Mouse (Mus musculus): ENCODE measurements around the gene Zfp414.
"Not testable (repeated sequence)": the region's sequence is repeated elsewhere in the genome, so short reads cannot be mapped to it uniquely, and the experiment has no call there.

The Zfp414 gene

GRCm38 (mm10) chr17:33628621-33629486, at the start of gene Zfp414:
Zfp414 (plus strand) TSS chr17:33629090.
- peak; percentile 88 to 93 for DNase-seq

DNA sequence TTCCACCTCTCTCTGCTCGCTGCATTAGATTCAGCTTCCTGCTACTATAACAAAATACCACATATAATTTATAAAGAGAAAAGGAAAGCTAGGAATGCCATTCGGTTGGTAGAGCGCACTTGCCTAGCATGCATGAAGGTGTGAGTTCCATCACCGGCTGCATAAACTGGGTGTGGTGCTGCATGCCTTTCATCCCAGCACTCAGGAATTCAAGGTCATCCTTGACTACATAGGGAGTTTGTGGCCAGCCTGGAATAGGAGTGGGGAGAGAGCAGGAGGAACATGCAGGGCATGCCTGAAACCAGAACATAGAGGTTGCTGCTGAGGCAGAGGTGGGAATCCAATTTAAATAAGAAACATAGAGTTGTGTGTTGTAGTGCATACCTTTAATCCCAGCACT, 44.8 kb upstream of the Zfp414 start:
- no peak for DNase-seq

GRCm38 (mm10) chr17:33586011-33586410, 42.9 kb upstream of the Zfp414 start:
- no peak for DNase-seq

DNA sequence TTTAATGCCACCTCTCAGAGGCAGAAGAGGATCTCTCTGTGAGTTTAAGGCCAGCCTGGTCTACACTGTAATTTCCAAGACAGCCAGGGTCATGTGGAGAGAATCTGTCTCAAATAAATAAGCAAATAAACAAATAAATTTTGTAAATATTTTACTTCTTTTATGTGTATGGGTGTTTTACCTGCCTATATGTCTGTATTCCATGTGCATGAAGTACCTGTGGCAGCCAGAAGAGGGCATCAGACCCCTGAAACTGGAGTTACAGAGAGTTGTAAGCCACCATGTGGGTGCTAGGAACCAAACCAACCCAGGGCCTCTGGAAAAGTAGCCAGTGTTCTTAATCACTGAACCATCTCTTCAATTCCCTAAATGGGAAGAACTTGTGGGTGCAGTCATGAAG, 31.6 kb upstream of the Zfp414 start:
- no peak for DNase-seq

GRCm38 (mm10) chr17:33598506-33598905, 30.4 kb upstream of the Zfp414 start:
- DNase-seq, result no peak

DNA sequence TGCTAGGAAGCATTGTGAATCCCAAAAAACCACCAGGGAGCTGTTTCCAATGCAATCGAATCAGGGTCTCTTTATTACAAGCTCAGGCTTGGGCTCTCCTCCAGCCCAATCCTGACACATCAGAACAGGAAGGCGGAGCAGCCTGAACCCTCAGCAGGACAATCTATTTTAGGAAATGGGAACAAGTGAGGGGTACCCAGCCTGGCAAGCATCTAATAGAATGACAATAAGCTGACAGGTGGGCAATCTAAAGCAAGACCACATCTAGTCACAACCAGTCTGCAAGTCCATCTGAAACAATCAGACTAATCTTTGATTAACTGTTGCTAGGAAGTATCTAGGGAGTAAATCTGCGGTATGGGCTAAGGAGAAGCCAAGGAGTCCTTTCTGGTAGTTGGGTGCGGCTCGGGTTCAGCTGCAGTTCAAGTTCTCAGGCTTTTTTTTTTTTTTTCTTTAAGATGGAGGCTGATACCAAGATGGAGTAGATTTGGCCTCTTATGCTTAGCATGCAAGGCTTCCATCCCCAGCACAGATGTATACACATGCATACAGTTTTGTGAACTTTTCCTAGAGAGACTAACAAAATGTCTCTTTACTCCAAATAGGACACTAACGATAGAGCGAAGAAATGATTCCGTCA, 28.9 kb upstream of the Zfp414 start:
- no peak for DNase-seq

- no peak for DNase-seq
These were observed 28.1 kb upstream of the Zfp414 start for GRCm38 (mm10) chr17:33600831-33601230.

GRCm38 (mm10) chr17:33601947-33602346, 26.9 kb upstream of the Zfp414 start:
- no peak for DNase-seq

DNA sequence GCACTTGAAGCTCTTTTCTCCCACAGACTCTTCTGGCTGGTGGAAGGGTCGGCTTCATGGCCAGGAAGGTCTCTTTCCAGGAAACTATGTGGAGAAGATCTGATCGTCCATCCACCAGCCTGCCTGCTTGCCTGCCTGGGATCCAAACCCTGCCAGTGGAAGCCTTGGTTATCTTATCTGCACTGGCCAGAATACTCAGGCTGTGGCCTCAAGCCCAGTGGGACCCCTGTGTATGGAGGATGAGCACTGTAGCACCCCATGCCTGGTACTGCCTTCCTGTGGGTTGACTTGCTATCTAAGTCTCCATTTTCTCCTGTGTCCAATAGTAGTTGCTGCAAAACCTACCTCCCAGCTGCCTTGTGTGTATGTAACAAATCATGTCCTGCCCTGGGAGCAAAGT, 21.6 kb upstream of the Zfp414 start:
- no peak for DNase-seq

GRCm38 (mm10) chr17:33610548-33610947, 18.3 kb upstream of the Zfp414 start:
- no peak for DNase-seq

DNA sequence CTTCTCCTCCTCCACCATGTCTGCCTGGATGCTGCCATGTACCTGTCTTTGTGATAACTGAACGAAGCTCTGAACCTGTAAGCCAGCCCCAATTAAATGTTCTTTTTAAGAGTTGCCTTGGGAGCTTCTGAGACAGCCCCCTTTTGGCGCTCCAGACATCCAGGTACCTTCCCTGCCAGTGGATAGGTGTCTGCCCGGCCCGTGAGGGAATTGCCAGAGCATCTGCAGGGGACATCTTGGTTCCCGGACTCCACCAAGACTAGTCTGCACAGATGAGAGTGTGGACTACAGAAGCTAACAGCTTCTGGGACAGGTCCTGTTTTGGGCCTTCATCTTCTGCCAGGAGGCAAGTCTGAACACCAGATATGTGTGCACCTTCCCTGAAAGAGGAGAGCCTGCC, 15.2 kb upstream of the Zfp414 start:
- not testable (repeated sequence) for DNase-seq

DNA sequence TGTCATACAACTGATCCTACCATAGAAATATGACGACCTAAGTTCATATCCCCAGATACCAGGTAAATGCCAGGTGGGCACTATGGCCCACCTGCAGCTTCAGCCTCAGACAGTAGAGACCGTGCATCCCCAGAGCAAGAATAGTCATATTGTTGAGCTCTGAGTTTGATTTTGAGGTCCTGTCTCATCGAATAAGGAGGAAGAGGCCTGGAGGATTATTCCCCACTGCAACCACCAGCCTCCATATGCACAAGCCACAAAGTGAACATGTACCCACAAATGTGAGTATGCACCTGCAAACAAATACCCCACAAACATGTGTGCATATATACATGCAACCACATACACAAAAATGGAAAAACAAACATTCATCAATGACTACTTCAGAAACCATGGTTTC, 1.6 kb upstream of the Zfp414 start:
- DNase-seq, result no peak

GRCm38 (mm10) chr17:33629487-33630125, 716 bp downstream of the Zfp414 start:
- DNase-seq, result no peak

GRCm38 (mm10) chr17:33630171-33630895, 1.4 kb downstream of the Zfp414 start:
- no peak for DNase-seq

- DNase-seq, result no peak
These were observed 2.3 kb downstream of the Zfp414 start for GRCm38 (mm10) chr17:33631236-33631635.

- no peak for DNase-seq
These were observed 2.9 kb downstream of the Zfp414 start for GRCm38 (mm10) chr17:33631796-33632195.

- DNase-seq, result no peak
These were observed 8.1 kb downstream of the Zfp414 start for GRCm38 (mm10) chr17:33637038-33637437.

DNA sequence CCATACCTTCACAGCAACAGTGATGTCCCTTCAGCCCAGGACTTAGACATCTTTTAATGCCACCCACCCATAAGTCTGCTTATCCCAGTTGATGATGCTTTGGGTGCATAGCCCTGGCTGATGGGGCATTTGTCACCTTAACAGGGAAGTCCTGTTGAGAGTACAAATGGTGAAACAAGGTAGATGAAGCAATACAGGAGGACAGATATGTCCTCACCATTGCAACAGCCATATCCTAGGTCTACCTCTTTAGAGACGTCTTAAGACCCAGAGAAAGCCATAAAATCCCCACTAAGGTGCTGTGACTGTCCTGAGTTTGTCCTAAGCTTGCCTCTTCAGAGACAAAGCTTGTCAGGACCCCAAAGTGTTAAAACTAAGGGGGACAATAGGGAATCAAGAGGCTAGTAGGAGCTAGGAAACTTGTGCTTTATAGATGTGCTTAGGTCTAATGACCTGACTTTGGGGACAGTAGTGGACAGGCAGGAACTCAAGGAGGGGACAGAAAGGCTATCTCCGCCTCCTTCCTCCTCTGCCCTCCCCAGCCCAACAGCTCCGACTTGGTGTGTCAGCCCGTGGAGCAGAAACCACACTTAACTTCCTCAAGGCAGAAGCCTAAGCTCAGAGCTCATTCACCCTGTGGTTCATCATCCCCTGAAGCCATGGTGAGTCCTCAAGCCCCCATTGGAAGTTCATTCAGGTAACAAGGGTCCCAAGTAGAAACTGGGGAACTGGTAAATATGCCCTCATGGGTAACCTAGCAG, 8.8 kb downstream of the Zfp414 start, which contains the start of gene Pram1:
TSS of gene Pram1 (plus strand) at position 541 of the 761 bp plus-strand sequence.
- no peak for DNase-seq

DNA sequence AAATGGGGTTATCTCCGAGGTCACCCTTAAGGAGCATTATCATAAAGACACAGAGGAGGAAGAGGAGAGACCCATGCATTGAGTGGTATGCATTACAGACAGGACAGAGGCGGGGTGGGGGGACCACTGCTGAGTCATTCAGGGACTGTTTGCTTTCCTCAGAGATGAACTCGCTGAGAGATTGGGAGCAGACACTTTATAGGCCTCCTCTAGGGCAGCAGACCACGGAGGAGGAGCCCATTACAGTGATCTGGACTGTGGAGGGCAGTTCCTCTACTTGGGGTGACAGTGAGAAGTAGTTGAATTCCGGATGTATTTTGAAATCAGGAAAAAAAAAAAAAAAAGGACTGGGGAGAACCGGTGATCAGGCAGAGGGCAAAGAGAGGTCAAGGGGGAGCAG, 10.9 kb downstream of the Zfp414 start:
- no peak for DNase-seq

GRCm38 (mm10) chr17:33644068-33644467, 15.2 kb downstream of the Zfp414 start:
- no peak for DNase-seq

DNA sequence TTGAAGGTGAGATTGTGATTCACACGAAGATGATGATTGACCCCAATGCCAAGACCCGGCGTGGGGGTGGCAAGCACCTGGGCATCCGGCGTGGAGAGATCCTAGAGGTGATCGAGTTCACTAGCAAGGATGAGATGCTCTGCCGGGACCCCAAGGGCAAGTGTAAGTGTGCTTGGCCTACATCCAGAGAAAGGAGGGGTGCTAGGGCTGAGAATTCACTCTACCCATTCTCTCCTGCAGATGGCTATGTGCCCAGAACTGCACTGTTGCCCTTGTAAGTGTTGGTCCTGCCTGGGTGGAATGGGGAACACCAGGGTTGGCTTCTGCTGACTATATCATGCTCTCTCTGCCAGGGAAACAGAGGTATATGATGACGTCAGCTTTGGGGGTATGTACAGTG, 16.2 kb downstream of the Zfp414 start:
- DNase-seq, result no peak

DNA sequence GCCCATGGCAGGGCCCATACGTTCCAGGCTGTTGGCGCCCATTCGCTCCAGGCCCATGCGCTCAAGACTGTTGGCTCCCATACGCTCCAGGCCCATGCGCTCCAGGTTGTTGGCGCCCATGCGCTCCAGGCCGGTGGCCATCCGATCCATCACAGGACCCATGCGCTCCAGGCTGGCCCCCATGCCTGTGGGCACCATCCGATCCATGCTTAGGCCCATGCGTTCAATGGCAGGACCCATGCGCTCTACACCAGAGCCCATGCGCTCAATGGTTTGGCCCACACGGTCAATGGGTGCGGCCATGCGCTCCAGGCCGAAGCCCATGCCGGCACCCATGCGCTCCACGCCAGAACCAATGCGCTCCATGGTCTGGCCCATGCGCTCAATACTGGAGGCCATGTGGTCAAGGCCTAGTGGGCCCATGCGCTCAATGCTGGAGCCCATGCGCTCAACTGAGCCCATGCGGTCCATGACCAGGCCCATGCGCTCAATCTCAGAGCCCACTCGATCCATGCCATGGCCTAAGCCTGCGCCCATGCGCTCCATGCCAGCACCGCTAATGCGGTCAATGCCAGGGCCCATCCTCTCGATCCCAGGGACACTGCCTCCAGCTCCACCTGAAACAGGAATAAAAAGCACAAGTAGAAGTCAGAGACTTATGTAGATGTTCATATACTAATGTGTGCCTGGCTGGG, 21.0 kb downstream of the Zfp414 start:
- no peak for DNase-seq

Measured in kidney, adult 8-10 months (tissue).